Mouse (Mus musculus) lung, postnatal 0 days (tissue): ENCODE measurements around the gene Sgms1. TPM values are rescaled to one million over a fixed set of nuclear protein-coding genes. Genes with fewer than 3 reads are reported as not detected.
A peak's percentile ranks its signal among the peaks of the same experiment; 100 is the strongest.

Experiments used
- ATAC-seq: fragments of 200-750 bp; cut with Nextera tagmentation; 2 replicates; pipeline ENCODE4 v1.8.0; 2017; ENCODE audit warnings: moderate library complexity
- DNase-seq: peaks from one replicate; pipeline ENCODE4 v3.0.0-alpha.2; 2016; ENCODE audit warnings: low spot score
- H3K27ac ChIP-seq: fragments of 300-500 bp; sonication (generic); 2 replicates; pipeline ENCODE4 v1.5.1; 2014; ENCODE audit warnings: antibody characterized with exemption, mild to moderate bottlenecking, low read length, mixed read lengths
- H3K27me3 ChIP-seq: fragments of 300-500 bp; sonication (generic); replicated peaks from 2 replicates; pipeline ENCODE4 v1.6.1; 2014; ENCODE audit warnings: low read length, mixed read lengths; ENCODE audit not compliant: insufficient read depth
- H3K36me3 ChIP-seq: fragments of 300-500 bp; sonication (generic); 2 replicates; pipeline ENCODE4 v1.6.1; 2014; ENCODE audit warnings: low read length, mixed read lengths; ENCODE audit not compliant: insufficient read depth
- H3K4me1 ChIP-seq: fragments of 300-500 bp; sonication (generic); 2 replicates; pipeline ENCODE4 v1.6.1; 2014; ENCODE audit warnings: antibody characterized with exemption, low read depth, low read length, mixed read lengths; ENCODE audit not compliant: insufficient read depth
- H3K4me2 ChIP-seq: fragments of 300-500 bp; sonication (generic); replicated peaks from 2 replicates; pipeline ENCODE4 v1.6.1; 2014; ENCODE audit warnings: low read depth, mild to moderate bottlenecking, low read length, moderate library complexity, mixed read lengths
- H3K4me3 ChIP-seq: fragments of 300-500 bp; sonication (generic); 2 replicates; pipeline ENCODE4 v1.5.1; 2014; ENCODE audit warnings: low read depth, low read length
- H3K9ac ChIP-seq: fragments of 300-500 bp; sonication (generic); replicated peaks from 2 replicates; pipeline ENCODE4 v1.6.1; 2014; ENCODE audit warnings: low read depth, mild to moderate bottlenecking
- H3K9me3 ChIP-seq: fragments of 300-500 bp; sonication (generic); 2 replicates; pipeline ENCODE4 v1.6.1; 2016; ENCODE audit warnings: low read length, mixed read lengths
- CTCF ChIP-seq: IDR thresholded peaks from 2 replicates; pipeline ENCODE4 v1.5.1; 2016; ENCODE audit warnings: antibody characterized with exemption, mild to moderate bottlenecking
- EP300 ChIP-seq: IDR thresholded peaks from 2 replicates; pipeline ENCODE4 v1.6.1; 2016; ENCODE audit warnings: antibody characterized with exemption, mild to moderate bottlenecking, control low read depth
- WGBS: fragments of 180-500 bp; shearing (Covaris S2); extraction: QIAGEN DNeasy Blood & Tissue Kit; methylation state at CpG from one replicate; pipeline ENCODE4 v1.1.7; 2014; 5-methylcytosine and 5-hydroxymethylcytosine counted together
- polyA plus RNA-seq: library from polyadenylated mRNA; unstranded; fragments of >200 nt; fragmentation: Nextera tagmentation; extraction: Ambion mirVana; gene quantifications from 2 replicates; pipeline ENCODE4 v1.2.1, GENCODE M21; 2015

Sgms1 gene
- polyA plus RNA-seq, 1 experiment from 2014 or later = 59.3 TPM

GRCm38 (mm10) chr19:32106750-32107149 is 282.8 kb downstream of the Sgms1 start:
- Histone ChIP-seq H3K36me3 (no peaks in the 10 kb centered on the region), H3K4me3 (peak overlapping the region; percentile 71; the same call in 1 of the 2 replicates), H3K27me3 (no peaks in the 10 kb centered on the region), H3K27ac (peak overlapping the region; percentile 98), H3K9ac (peak overlapping the region; percentile 77; the same call in 1 of the 2 replicates), H3K4me1 (peaks cover 9% of the 10 kb centered on the region; the same call in 1 of the 2 replicates), H3K9me3 (no peaks in the 10 kb centered on the region), H3K4me2 (peak overlapping the region; percentile 61)
- WGBS = 74% methylated on average over 2 of the region's 2 CpGs
- DNase-seq = peak; percentile 37
- ATAC-seq = peak; percentile 36
- TF ChIP-seq EP300 = no peak; the same call in 1 of the 2 replicates
- TF ChIP-seq CTCF = no peak

- DNase-seq = no peak
- Histone ChIP-seq H3K9ac (no peak overlapping the region), H3K27ac (no peak overlapping the region), H3K4me1 (peaks cover 9% of the 10 kb centered on the region; the same call in 1 of the 2 replicates), H3K9me3 (no peaks in the 10 kb centered on the region), H3K4me3 (no peak overlapping the region), H3K27me3 (no peaks in the 10 kb centered on the region), H3K4me2 (no peak overlapping the region), H3K36me3 (no peaks in the 10 kb centered on the region)
- TF ChIP-seq EP300 = no peak
- TF ChIP-seq CTCF = no peak
- 68% methylated on average over 4 of the region's 4 CpGs for WGBS
- ATAC-seq = no peak
These were observed 285.3 kb downstream of the Sgms1 start for GRCm38 (mm10) chr19:32104217-32104616.

- Histone ChIP-seq H3K36me3 (no peaks in the 10 kb centered on the region), H3K4me1 (peaks cover 9% of the 10 kb centered on the region; the same call in 1 of the 2 replicates), H3K27me3 (no peaks in the 10 kb centered on the region), H3K9me3 (no peaks in the 10 kb centered on the region), H3K27ac (no peak overlapping the region), H3K4me3 (no peak overlapping the region), H3K9ac (no peak overlapping the region), H3K4me2 (peak overlapping the region; percentile 17; the same call in 1 of the 2 replicates)
- WGBS = 16% methylated on average over 9 of the region's 9 CpGs
- no peak for TF ChIP-seq EP300
- TF ChIP-seq CTCF = no peak
- ATAC-seq = no peak
- DNase-seq = no peak
These were observed 286.6 kb downstream of the Sgms1 start for GRCm38 (mm10) chr19:32102976-32103300.

- Histone ChIP-seq H3K4me3 (no peak overlapping the region), H3K9ac (no peak overlapping the region), H3K4me2 (peak overlapping the region; percentile 17; the same call in 1 of the 2 replicates), H3K36me3 (no peaks in the 10 kb centered on the region), H3K4me1 (peaks cover 9% of the 10 kb centered on the region; the same call in 1 of the 2 replicates), H3K27ac (no peak overlapping the region), H3K9me3 (no peaks in the 10 kb centered on the region), H3K27me3 (no peaks in the 10 kb centered on the region)
- TF ChIP-seq CTCF = no peak
- TF ChIP-seq EP300 = no peak
- 36% methylated on average over 18 of the region's 18 CpGs for WGBS
- DNase-seq (no peak), ATAC-seq (no peak)
These were observed 287.1 kb downstream of the Sgms1 start for GRCm38 (mm10) chr19:32102294-32102975.

GRCm38 (mm10) chr19:32098582-32098981 is 290.9 kb downstream of the Sgms1 start:
- 77% methylated on average over 3 of the region's 3 CpGs for WGBS

GRCm38 (mm10) chr19:32092358-32092757 is 297.2 kb downstream of the Sgms1 start:
- no peaks in the 10 kb centered on the region for H3K36me3 ChIP-seq
- 81% methylated on average over 4 of the region's 4 CpGs for WGBS
- H3K9me3 ChIP-seq = no peaks in the 10 kb centered on the region
- no peak overlapping the region for H3K9ac ChIP-seq
- H3K4me3 ChIP-seq = no peak overlapping the region
- H3K4me1 ChIP-seq = no peaks in the 10 kb centered on the region
- TF ChIP-seq EP300 (no peak), CTCF (no peak)
- no peak for DNase-seq
- no peaks in the 10 kb centered on the region for H3K27me3 ChIP-seq
- no peak overlapping the region for H3K27ac ChIP-seq
- no peak for ATAC-seq
- H3K4me2 ChIP-seq = no peak overlapping the region

More at GRCm38 (mm10) chr19:32098582-32098981, 290.9 kb downstream of the Sgms1 start:
- TF ChIP-seq EP300 (no peak), CTCF (peak; percentile 25)
- no peak overlapping the region for H3K4me3 ChIP-seq
- H3K4me2 ChIP-seq = no peak overlapping the region
- ATAC-seq = no peak
- H3K27ac ChIP-seq = no peak overlapping the region
- no peaks in the 10 kb centered on the region for H3K4me1 ChIP-seq
- no peaks in the 10 kb centered on the region for H3K9me3 ChIP-seq
- no peak for DNase-seq
- H3K36me3 ChIP-seq = no peaks in the 10 kb centered on the region
- H3K27me3 ChIP-seq = no peaks in the 10 kb centered on the region
- H3K9ac ChIP-seq = no peak overlapping the region
